Mouse (Mus musculus) CD4-positive, CD25-positive, alpha-beta regulatory T cell, adult 2 months (primary cell): ENCODE measurements around the gene Prss56.

Source experiments
- DNase-seq: peaks from one replicate; pipeline ENCODE4 v3.0.0-alpha.2; 2012; ENCODE audit warnings: low read depth, low spot score

Prss56 gene

DNA sequence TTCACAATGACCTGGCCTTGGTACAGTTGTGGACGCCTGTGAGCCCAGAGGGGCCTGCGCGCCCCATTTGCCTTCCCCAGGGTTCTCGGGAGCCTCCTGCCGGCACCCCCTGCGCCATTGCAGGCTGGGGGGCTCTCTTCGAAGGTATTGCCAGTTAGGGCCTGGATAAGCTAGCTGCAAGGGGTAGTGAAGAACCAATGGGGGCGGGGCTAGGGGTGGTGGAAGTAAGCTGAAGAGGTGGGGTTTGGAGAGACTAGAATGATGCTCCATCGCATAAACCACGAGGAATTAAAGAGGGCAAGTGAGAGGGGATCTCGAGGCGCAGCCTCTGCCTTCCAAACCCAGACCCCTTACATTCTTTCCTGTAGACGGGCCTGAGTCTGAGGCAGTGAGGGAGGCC lies 2.4 kb downstream of the Prss56 start:
- DNase-seq: peak; percentile 36

DNA sequence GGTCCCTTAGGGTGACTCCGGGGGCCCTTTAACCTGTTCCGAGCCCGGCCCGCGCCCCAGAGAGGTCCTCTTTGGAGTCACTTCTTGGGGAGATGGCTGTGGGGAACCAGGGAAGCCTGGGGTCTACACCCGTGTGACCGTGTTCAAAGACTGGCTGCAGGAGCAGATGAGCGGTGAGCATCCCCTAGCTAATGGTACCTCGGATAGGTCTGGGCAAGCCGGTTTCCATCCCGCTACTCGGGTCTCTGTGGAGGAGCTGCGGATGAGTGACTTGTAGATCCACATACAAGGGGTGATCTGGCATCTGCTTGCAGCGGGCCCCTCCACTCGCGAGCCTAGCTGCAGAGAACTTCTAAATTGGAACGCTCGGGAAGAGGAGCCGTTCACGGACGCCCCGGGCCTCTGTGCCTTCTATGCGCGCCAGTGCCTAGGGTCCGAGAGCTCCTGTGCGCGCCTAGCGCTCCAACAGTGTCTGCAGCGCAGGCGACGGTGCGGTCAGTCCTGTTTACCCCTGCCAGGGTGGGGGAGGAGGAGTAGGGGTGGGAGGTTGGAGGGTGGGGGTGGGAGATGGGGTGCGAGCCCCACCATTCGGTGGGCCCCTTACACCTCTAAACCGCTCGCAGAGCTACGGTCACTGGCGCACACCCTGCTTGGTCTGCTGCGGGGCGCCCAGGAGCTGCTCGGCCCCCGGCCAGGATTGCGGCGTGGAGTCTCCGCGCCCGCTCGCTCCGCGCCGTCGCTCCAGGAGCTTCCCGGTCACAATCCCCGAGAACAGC lies 3.3 kb downstream of the Prss56 start:
- DNase-seq: peak; percentile 25

- DNase-seq: peak; percentile 82
Observed at GRCm38 (mm10) chr1:87187037-87187355, 3.9 kb downstream of the Prss56 start.

- no peak for DNase-seq
Observed at GRCm38 (mm10) chr1:87190429-87190828, 7.3 kb downstream of the Prss56 start, which contains the start of gene Chrnd. TSS of gene Chrnd (plus strand) at chr1:87190607.

DNA sequence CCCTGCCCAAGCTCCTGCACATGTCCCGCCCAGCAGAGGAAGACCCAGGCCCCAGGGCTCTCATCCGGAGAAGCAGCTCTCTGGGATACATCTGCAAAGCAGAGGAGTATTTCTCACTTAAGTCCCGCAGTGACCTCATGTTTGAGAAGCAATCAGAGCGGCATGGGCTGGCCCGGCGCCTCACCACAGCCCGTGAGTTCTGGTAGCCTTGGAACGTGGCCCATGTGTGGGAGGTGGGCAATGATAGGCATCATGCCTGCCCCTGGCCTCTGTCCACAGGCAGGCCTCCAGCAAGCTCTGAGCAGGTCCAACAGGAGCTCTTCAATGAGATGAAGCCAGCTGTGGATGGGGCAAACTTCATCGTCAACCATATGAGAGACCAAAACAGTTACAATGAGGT lies 14.2 kb downstream of the Prss56 start:
- no peak for DNase-seq

DNA sequence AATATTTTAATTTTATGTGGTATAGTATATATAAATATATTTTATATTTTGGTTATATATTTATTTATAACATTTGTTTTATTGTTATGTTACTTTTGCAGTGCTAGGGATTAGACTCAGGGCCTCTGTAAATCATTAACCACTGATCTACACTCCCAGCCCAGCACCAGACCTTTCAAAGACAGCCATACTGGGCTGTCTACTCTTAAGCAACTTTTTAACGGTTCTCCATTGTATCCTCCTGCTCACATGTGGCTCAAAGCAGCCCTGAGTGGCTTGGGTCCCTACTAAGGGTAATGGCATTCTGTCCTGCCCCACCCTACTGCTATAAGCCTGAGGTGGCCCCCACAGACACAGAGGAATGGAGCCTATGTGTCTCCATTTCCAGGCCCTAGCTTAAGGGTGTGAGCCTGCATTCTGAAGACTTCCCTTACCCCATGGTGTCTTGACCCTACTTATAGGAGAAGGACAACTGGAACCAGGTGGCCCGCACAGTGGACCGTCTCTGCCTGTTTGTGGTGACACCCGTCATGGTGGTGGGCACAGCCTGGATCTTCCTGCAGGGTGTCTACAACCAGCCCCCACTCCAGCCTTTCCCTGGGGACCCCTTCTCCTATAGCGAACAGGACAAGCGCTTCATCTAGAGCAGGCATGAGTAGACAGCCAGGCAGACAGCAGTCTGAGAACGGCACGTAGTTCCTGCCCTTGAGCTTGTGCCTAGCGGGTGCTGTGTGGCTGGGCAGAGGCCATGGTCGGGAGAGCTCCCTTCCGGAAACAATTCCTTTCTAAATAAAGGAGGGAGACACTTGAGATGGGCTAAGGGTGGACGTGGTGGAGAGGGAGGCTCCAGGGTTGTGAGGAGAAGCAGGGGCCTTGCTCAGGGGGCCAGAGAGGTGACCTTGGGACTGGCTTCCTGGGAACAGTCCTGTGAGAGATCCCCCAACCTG lies 15.3 kb downstream of the Prss56 start:
- DNase-seq: no peak

DNA sequence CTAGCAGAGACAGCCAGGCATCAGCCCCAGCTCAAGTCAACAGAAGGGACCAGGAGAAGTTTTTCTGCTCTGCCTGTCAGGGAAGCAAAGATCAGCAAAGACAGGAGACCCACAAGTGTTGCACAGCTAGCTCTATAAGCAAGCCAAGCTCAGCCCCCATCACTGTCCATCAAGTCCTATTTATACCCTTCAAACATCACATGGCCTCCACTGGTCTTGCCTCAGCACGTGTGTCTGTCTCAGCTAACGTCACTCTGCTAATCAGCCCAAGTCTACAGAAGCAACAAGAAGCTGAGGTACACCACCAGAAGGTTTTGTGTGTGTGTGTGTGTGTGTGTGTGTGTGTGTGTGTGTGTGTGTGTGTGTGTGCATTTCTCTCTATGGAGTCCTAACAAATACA lies 17.7 kb downstream of the Prss56 start:
- no peak for DNase-seq

GRCm38 (mm10) chr1:87201848-87202247 lies 18.7 kb downstream of the Prss56 start:
- no peak for DNase-seq

GRCm38 (mm10) chr1:87203779-87204178 lies 20.7 kb downstream of the Prss56 start:
- no peak for DNase-seq

- DNase-seq: no peak
Observed at GRCm38 (mm10) chr1:87204465-87204864, 21.4 kb downstream of the Prss56 start, which contains the start of gene Chrng. TSS of gene Chrng (plus strand) at chr1:87204657.

- no peak for DNase-seq
Observed at GRCm38 (mm10) chr1:87205038-87205437, 21.9 kb downstream of the Prss56 start.

- no peak for DNase-seq
Observed at GRCm38 (mm10) chr1:87205502-87205901, 22.4 kb downstream of the Prss56 start.

DNA sequence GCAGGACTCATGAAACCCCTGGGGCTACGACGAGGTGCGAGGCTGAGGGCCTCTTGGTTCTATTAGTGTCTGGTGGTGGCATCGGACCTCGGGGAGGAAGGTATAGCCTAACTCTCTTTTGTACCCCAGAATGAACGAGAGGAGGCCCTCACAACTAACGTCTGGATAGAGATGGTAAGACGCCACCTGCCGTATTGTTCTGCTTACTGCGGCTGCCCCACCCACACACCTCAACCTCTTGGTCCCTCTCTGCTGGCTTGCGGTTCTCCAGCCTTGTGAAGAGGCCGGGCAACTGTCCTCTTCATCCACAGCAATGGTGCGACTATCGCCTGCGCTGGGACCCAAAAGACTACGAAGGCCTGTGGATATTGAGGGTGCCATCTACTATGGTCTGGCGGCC lies 23.2 kb downstream of the Prss56 start:
- DNase-seq: peak; percentile 41

DNA sequence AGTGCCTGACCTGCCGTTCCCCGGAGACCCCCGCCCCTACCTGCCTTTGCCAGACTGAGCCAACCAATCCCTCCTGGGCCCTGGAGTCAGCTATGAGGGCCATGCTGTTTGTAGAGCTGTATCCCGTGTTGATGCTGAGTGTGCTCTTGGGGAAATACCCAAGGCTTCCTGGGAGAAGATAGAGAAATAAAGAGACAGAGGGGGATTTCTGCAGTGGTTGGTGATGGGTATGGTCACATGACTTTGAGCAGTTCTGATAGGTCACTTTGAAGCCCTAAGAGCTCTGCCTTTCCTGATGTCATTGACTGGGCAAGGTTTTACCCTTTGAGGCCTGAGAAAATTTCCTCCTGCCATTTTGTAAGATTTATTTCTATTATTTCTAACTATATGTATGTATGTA lies 28.3 kb downstream of the Prss56 start:
- peak; percentile 21 for DNase-seq

DNA sequence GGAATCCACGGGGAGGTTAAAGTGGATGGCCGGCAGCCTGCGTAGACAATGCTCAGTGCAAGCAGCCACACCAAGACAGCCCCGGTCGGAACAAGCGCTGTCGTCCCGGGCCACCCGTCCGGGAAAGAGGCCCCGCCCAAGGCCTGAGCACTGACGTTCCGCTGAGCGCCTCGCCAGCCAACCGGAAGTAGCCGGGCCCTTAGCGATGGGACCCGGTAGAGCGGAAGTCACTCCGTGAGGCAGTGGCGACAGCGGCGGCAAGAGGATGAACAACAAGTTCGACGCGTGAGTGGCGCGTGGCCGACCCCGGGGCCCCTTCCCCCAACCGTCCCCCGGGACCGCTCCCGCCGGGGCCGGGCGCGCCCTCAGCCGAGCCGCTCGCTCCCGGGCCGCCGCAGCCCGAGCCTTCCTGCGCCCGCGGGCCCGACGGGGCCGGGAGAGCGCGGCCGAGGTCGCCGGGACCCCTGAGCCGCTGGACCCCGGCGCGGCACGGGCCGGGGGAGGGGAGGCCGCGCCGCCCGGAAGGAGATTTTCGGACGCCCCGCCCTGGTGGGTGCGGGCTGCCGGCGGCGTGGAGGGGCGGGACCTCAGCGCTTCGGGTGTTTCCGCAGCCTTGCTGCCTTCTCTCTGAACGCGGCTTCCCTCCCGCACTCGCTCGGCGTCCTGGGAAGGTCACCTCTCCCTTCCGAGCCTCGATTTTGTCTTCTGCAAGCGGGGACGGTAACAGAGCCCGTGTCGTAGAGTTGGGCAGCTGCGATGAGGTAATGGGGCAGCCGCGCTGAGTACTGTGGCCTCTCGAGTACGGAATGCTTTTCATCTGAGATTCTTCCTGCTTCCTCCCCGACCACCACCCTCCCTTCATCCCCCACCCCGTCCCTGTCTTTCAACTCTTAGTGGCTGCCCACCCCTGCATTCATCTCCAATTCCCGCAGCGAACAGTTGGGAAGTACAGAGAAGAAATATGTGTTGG lies 30.9 kb downstream of the Prss56 start, which contains the start of gene Eif4e2:
Eif4e2 (plus strand) TSS at position 180 of the 970 bp plus-strand sequence.
- DNase-seq: peak; percentile 96

GRCm38 (mm10) chr1:87214748-87215147 lies 31.6 kb downstream of the Prss56 start:
- peak; percentile 52 for DNase-seq

DNA sequence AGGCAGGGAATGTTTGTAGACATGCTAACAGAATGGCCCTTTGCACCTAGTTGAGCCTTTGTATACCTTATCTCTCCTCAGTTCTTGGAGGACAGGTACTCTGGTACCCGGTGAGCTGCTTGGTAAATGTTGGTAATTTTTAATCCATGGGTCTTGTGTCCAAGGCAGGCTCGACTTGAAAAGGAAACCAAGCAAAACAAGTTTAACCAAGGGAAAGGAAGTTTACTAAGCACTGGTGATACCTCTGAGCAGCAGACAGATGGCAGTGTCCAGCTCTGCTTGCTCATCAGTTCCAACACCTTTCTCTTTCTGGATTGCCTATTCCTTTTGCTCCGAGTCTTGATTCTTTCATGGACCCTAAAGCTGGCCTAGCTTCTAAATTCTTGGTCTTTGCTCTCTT lies 34.8 kb downstream of the Prss56 start:
- peak; percentile 52 for DNase-seq

- DNase-seq: no peak
Observed at GRCm38 (mm10) chr1:87225739-87226138, 42.6 kb downstream of the Prss56 start.

DNA sequence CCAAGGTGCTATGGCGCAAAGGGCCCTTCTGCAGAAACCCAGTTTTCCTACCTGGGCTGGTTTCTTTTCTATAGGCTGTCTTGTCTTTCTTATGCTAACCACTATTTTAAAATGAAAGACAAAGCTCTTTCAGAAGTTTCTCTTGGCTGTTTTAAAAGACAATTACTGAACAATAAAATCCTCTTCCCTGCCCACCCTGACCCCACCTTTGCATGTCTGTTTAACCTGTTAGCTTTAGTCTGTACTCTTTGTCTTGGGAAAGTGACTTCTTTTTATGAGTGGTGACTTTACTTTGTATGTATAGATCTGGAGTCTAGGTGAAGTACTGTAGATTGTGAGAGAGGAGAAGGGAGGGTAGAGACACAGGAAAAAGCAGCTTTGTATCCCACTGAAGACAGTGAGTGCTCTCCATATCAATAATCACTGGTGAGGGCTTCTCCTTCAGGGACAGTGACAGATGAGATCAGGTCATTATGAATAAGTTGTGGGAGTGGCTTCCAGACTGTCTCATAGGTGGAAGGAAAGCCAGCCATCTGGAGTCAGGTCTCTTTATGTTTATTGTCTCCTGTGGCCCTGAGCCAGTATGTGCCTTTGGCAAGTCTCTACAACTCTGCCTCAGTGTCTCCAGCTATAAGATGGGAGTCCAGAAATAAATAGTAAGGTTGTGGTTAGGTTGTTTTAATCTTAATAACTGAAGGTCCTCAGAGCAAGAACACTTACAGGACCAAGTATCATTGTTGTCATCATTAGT lies 43.5 kb downstream of the Prss56 start:
- no peak for DNase-seq

DNA sequence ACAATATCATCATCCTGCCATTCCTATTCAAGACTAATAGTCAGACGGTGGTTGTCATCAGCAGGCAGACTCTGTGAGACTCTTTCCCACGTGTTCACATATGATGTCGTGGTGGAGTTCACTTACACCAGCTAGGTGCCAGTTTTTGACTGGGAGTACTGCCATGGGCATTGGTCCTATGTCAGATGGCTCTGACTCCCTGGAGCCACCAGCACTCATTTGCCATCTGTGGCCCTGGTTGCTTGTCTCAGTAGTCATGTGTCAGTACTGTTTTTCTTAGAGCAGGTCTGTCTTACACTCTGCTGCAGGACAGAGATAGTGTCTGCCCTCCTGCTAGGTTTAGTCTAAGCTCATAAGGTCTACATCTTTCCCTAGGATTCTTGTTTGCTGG lies 44.0 kb downstream of the Prss56 start:
- no peak for DNase-seq

GRCm38 (mm10) chr1:87230606-87231005 lies 47.5 kb downstream of the Prss56 start:
- DNase-seq: no peak
